Mouse (Mus musculus): ENCODE measurements around the gene Hipk2. TPM values are rescaled to one million over a fixed set of nuclear protein-coding genes. Genes with fewer than 3 reads are reported as not detected.

The Hipk2 gene
- total RNA-seq, 2 experiments from 2014 or later = 69.0 to 78.5 TPM

GRCm38 (mm10) chr6:38902820-38903439 is 27.0 kb upstream of the Hipk2 start:
- no peak for DNase-seq

- no peak for DNase-seq
Observed at GRCm38 (mm10) chr6:38901636-38902035, 25.7 kb upstream of the Hipk2 start.

- no peak for DNase-seq
Observed at GRCm38 (mm10) chr6:38901152-38901551, 25.2 kb upstream of the Hipk2 start.

- no peak for DNase-seq
Observed at GRCm38 (mm10) chr6:38900479-38901126, 24.6 kb upstream of the Hipk2 start.

- DNase-seq = no peak
Observed at GRCm38 (mm10) chr6:38900073-38900472, 24.1 kb upstream of the Hipk2 start.

GRCm38 (mm10) chr6:38893615-38894014 is 17.6 kb upstream of the Hipk2 start:
- DNase-seq = no peak

- no peak for DNase-seq
Observed at GRCm38 (mm10) chr6:38892017-38892416, 16.1 kb upstream of the Hipk2 start.

- DNase-seq = no peak
Observed at GRCm38 (mm10) chr6:38889156-38889555, 13.2 kb upstream of the Hipk2 start.

GRCm38 (mm10) chr6:38887436-38887835 is 11.5 kb upstream of the Hipk2 start:
- DNase-seq = no peak

GRCm38 (mm10) chr6:38885132-38885531 is 9.2 kb upstream of the Hipk2 start:
- DNase-seq = no peak

GRCm38 (mm10) chr6:38884482-38884881 is 8.5 kb upstream of the Hipk2 start:
- no peak for DNase-seq

GRCm38 (mm10) chr6:38882728-38883171 is 6.8 kb upstream of the Hipk2 start:
- no peak for DNase-seq

GRCm38 (mm10) chr6:38881975-38882374 is 6.0 kb upstream of the Hipk2 start:
- no peak for DNase-seq

GRCm38 (mm10) chr6:38881468-38881867 is 5.5 kb upstream of the Hipk2 start:
- DNase-seq = no peak

GRCm38 (mm10) chr6:38877674-38878073 is 1.7 kb upstream of the Hipk2 start:
- no peak for DNase-seq

- peak; percentile 44 for DNase-seq
Observed at GRCm38 (mm10) chr6:38875258-38876070, 501 bp downstream of the Hipk2 start, which contains the start of gene Tbxas1. TSS of gene Tbxas1 (plus strand) at chr6:38875404.

GRCm38 (mm10) chr6:38874565-38875257 is 1.3 kb downstream of the Hipk2 start:
- no peak for DNase-seq

- DNase-seq = no peak
Observed at GRCm38 (mm10) chr6:38874035-38874434, 1.9 kb downstream of the Hipk2 start.

GRCm38 (mm10) chr6:38873316-38873715 is 2.6 kb downstream of the Hipk2 start:
- DNase-seq = no peak

- no peak for DNase-seq
Observed at GRCm38 (mm10) chr6:38871051-38871450, 4.9 kb downstream of the Hipk2 start.

- DNase-seq = no peak
Observed at GRCm38 (mm10) chr6:38870070-38870469, 5.9 kb downstream of the Hipk2 start.

GRCm38 (mm10) chr6:38868974-38869373 is 7.0 kb downstream of the Hipk2 start:
- no peak for DNase-seq

Data from gastrocnemius, postnatal 25 days (tissue).